Mouse (Mus musculus): ENCODE measurements at regions not wholly inside any gene's neighbourhood (a gene's known extent, or its start where the extent isn't known, plus 50 kb on each side); places are given as distances from the start of the nearest gene placed in this dataset.

- TF ChIP-seq CTCF (IDR thresholded peaks at IDR 0.05; ENCODE audit: insufficient read depth, low read length), result no peak
- TF ChIP-seq POLR2A (IDR thresholded peaks at IDR 0.05; ENCODE audit: borderline replicate concordance, extremely low read depth, low read depth, low read length), result no peak
Observed at GRCm38 (mm10) chr17:80813194-80813593, 84.9 kb upstream of the Map4k3 start.

Data from lung, adult 2 months (tissue).